16 mouse cellular contexts compared by ENCODE assay signal in genomic region chr1:35860779-35861178, GRCm38 (mm10).
A peak's percentile ranks its signal among the peaks of the same experiment; 100 is the strongest.
DNase-seq lines count a peak whose midpoint lies in the region; ATAC-seq lines count a peak whose summit lies in the region.
"Had no signal": no experiment of that assay in that cellular context is flagged by ENCODE, and none has a peak within 500 bp of the region (broad histone marks: within the 10 kb centered on the region; RNA-seq: fewer than 3 reads in every experiment).

No protein-coding gene starts in this region.

- peak; percentile 67 for ATAC-seq in CD4-positive, CD25-positive, alpha-beta regulatory T cell, adult 4 months
- ATAC-seq in common myeloid progenitor, adult 5-6 weeks (replicated peaks; ENCODE audit: low read depth, poor library complexity, severe bottlenecking), result peak; percentile 77
- ATAC-seq in megakaryocyte-erythroid progenitor cell, adult 5-6 weeks (replicated peaks; ENCODE audit: low FRiP score, low TSS enrichment, poor library complexity, severe bottlenecking), result 0 out of 2 replicates have a peak, but pooled peaks have one; percentile 26
- ATAC-seq: forebrain, embryonic 16.5 days; intestine, embryonic 16.5 days had no signal

- DNase-seq in B cell, adult 2 months, result peak; percentile 21 to 29
- no peak for DNase-seq in urinary bladder, postnatal 4 days (ENCODE audit: low spot score in 2 of 2)
- no peak for DNase-seq in layer of hippocampus, postnatal 10 days (ENCODE audit: low spot score in 2 of 2)
- DNase-seq in kidney, postnatal 36 days, result no peak
- no peak for DNase-seq in adrenal gland, postnatal 4 days (ENCODE audit: low spot score in 2 of 2)
- DNase-seq: adrenal gland, postnatal 36 days; cerebellum, adult 9-10 months; lung, adult 18-20 months; lung, postnatal 36 days; right cerebral cortex, postnatal 25 days; thymus, adult 2 months had no signal

Comparison
In these comparisons a context has a peak if more than half of its experiments do, and no peak if none do; other contexts are left out.
1. DNase-seq: peak in B cell, adult 2 months (2 of 2); none in urinary bladder, postnatal 4 days (0 of 2), layer of hippocampus, postnatal 10 days (0 of 2), kidney, postnatal 36 days (0 of 2) and adrenal gland, postnatal 4 days (0 of 2).
2. ATAC-seq: peak in every context shown above with its lines; median percentile 77 in common myeloid progenitor, adult 5-6 weeks; 67 in CD4-positive, CD25-positive, alpha-beta regulatory T cell, adult 4 months; 26 in megakaryocyte-erythroid progenitor cell, adult 5-6 weeks.